Mouse (Mus musculus): ENCODE measurements at regions not wholly inside any gene's neighbourhood (a gene's known extent, or its start where the extent isn't known, plus 50 kb on each side); places are given as distances from the start of the nearest gene placed in this dataset.
A peak's percentile ranks its signal among the peaks of the same experiment; 100 is the strongest.
"Not testable (repeated sequence)": the region's sequence is repeated elsewhere in the genome, so short reads cannot be mapped to it uniquely, and the experiment has no call there.

- ATAC-seq (ENCODE audit: low TSS enrichment), result not testable (repeated sequence)
These were observed 424.2 kb downstream of the Cdh10 start for GRCm38 (mm10) chr15:19242962-19243361.

- ATAC-seq (ENCODE audit: low TSS enrichment), result no peak
These were observed 428.7 kb downstream of the Cdh10 start for GRCm38 (mm10) chr15:19247489-19247888.

GRCm38 (mm10) chr15:19275968-19276826, 457.4 kb downstream of the Cdh10 start:
- peak; percentile 92 for ATAC-seq (ENCODE audit: low TSS enrichment)

DNA sequence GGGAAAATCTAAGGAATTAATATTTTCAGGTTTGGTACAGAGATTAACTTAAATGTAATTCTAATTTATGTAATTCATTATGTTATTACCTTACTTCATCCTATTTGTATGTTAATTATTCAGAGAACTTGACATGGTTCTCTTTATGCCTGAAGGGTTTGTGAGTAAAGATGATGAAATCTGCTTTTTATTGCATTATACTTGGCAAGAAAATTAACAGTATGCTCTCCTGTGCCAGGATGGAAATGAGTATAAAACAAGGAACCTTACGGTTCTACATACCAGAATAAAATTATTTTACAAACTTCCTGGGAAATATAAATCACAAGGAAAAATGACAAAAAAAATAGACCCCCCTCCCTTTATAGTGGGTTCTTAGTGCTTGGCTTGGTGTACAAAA, 497.6 kb downstream of the Cdh10 start:
- no peak for ATAC-seq (ENCODE audit: low TSS enrichment)

DNA sequence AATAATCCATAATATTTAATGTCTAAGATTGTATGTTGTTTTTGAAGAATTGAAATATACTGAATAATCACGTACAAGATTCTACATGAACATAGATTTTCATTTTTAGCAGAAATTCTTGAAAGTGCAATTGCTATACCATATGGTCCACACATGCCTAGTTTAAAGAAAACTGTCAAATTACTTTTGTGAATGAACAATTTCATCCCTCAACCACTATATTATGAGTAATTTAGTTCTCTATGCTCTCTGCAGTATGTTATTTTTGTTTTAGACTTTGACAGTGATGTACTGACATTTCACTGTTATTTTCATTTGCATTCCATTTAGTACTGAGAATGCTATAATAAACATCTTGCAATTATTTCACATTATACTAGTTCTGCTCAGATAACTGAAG, 537.6 kb downstream of the Cdh10 start:
- no peak for ATAC-seq (ENCODE audit: low TSS enrichment)

- ATAC-seq (ENCODE audit: low TSS enrichment), result peak; percentile 99
These were observed 541.9 kb downstream of the Cdh10 start for GRCm38 (mm10) chr15:19360650-19361049.

- ATAC-seq (ENCODE audit: low TSS enrichment), result no peak
These were observed 571.2 kb downstream of the Cdh10 start for GRCm38 (mm10) chr15:19389951-19390350.

- ATAC-seq (ENCODE audit: low TSS enrichment), result no peak
These were observed 572.7 kb downstream of the Cdh10 start for GRCm38 (mm10) chr15:19391250-19391982.

GRCm38 (mm10) chr15:19395681-19396080, 576.9 kb downstream of the Cdh10 start:
- no peak for ATAC-seq (ENCODE audit: low TSS enrichment)
